Mouse (Mus musculus) lung, adult 2 months (tissue): ENCODE data around the gene Slco3a1.
A peak's percentile ranks its signal among the peaks of the same experiment; 100 is the strongest.

Source experiments
- CTCF ChIP-seq: fragments of 200-500 bp; IDR thresholded peaks from 2 replicates; pipeline ENCODE4 v1.5.1; 2011; ENCODE audit warnings: mild to moderate bottlenecking, low read length, control low read depth; ENCODE audit not compliant: insufficient read depth
- POLR2A ChIP-seq: fragments of 200-500 bp; IDR thresholded peaks from 2 replicates; pipeline ENCODE4 v1.6.1; 2011; ENCODE audit warnings: low read depth, mild to moderate bottlenecking, control low read depth, low read length, borderline replicate concordance; ENCODE audit errors: extremely low read depth

GRCm38 (mm10) chr7:74554608-74555311, at the start of gene Slco3a1:
- TF ChIP-seq CTCF, result peak; percentile 67
- TF ChIP-seq POLR2A, result peak; percentile 56; the same call in 1 of the 2 replicates
